Mouse (Mus musculus) gastrocnemius, postnatal 14 days (tissue): Measurements from ENCODE around the gene Zscan18. TPM values are rescaled to one million over a fixed set of nuclear protein-coding genes. Genes with fewer than 3 reads are reported as not detected.

ENCODE experiments used
- DNase-seq: peaks from one replicate; pipeline ENCODE4 v3.0.0; 2021; ENCODE audit warnings: mixed read lengths
- intact Hi-C: fragments of 180-260 bp; cut with DNase I; formaldehyde crosslinking; loops from one replicate; pipeline ENCODE4 v1.15.1; 2025; ENCODE audit warnings: low total_unique reads
- total RNA-seq, 2 experiments: library from RNA; stranded (reverse); gene quantifications; 2 replicates each; pipeline ENCODE4 v1.2.3; 2021

Gene Zscan18
- total RNA-seq, 2 experiments from 2014 or later = 2.3 to 3.2 TPM

GRCm38 (mm10) chr7:12734904-12735303 is 68.5 kb downstream of the Zscan18 start, which contains the start of gene Vmn2r56:
Gene Vmn2r56 (minus strand): TSS chr7:12735004.
- no peak for DNase-seq
- intact Hi-C loops = no loop called here

Other genes with a start within 250 kb of the Zscan18 start
- gene Vmn2r53, start 194.8 kb downstream of the Zscan18 start, total RNA-seq = under 1 TPM in 1 of 2 experiments, not detected in 1; under 0.01 TPM
- not detected for gene Vmn2r54, start 163.3 kb downstream of the Zscan18 start, total RNA-seq
- not detected for gene Vmn2r55, start 118.6 kb downstream of the Zscan18 start, total RNA-seq
- not detected for gene Vmn2r56, start 68.6 kb downstream of the Zscan18 start, total RNA-seq
- gene Zfp329, start 15.2 kb upstream of the Zscan18 start, total RNA-seq = 1 to 10 TPM; 4.4 to 4.6 TPM
- gene Zfp110, start 31.1 kb upstream of the Zscan18 start, total RNA-seq = 10 to 100 TPM in 1 of 2 experiments, 1 to 10 TPM in 1; 9.7 to 10.2 TPM
- gene Zfp128, start 77.5 kb upstream of the Zscan18 start, total RNA-seq = 1 to 10 TPM; 1.9 to 2.1 TPM
- 1 to 10 TPM; 3.1 TPM for gene Zscan22, start 94.2 kb upstream of the Zscan18 start, total RNA-seq
- gene Rps5, start 118.7 kb upstream of the Zscan18 start, total RNA-seq = 100 to 1,000 TPM; 667 to 730 TPM
- gene Rnf225, start 123.8 kb upstream of the Zscan18 start, total RNA-seq = under 1 TPM; 0.25 to 0.27 TPM
- gene Zfp324, start 162.2 kb upstream of the Zscan18 start, total RNA-seq = 1 to 10 TPM; 2.2 to 3.7 TPM
- gene Zfp446, start 174.2 kb upstream of the Zscan18 start, total RNA-seq = 1 to 10 TPM; 2.7 to 2.9 TPM
- not detected for gene Slc27a5, start 194.6 kb upstream of the Zscan18 start, total RNA-seq
- 10 to 100 TPM; 67.0 to 85.9 TPM for gene Trim28, start 195.5 kb upstream of the Zscan18 start, total RNA-seq
- gene Zbtb45, start 206.4 kb upstream of the Zscan18 start, total RNA-seq = 1 to 10 TPM; 4.7 to 5.1 TPM
- gene Chmp2a, start 231.2 kb upstream of the Zscan18 start, total RNA-seq = 100 to 1,000 TPM in 1 of 2 experiments, 10 to 100 TPM in 1; 95.6 to 103 TPM
- 100 to 1,000 TPM; 141 to 149 TPM for gene Ube2m, start 234.6 kb upstream of the Zscan18 start, total RNA-seq